Mouse (Mus musculus) hematopoietic stem cell, adult 5-6 weeks (primary cell): Measurements from ENCODE around the gene Slc25a48. TPM values are rescaled to one million over a fixed set of nuclear protein-coding genes. Genes with fewer than 3 reads are reported as not detected.

Experiments used
- ATAC-seq, 2 experiments: fragments of 125-278 bp in 1 of 2; replicated peaks in 1 of 2; 2 replicates each; pipeline ENCODE4 v1.8.0; 2016 to 2017; ENCODE audit warnings: inconsistent platforms in 2 of 2, mild to moderate bottlenecking in 2 of 2, moderate number of reproducible peaks in 2 of 2, low read depth in 1 of 2, moderate TSS enrichment in 1 of 2; ENCODE audit not compliant: low FRiP score in 2 of 2, poor library complexity in 2 of 2, severe bottlenecking in 2 of 2, insufficient read depth in 1 of 2, low TSS enrichment in 1 of 2
- total RNA-seq: library from RNA; stranded (forward); fragments of 172-1452, 232-1000 nt; gene quantifications from 2 replicates; pipeline ENCODE4 v1.2.3, GENCODE M21; 2017

The Slc25a48 gene
- 0.38 TPM in 1 of 2 replicates, not detected in the other for total RNA-seq

GRCm38 (mm10) chr13:56438211-56439075 lies at the start of gene Slc25a48:
TSS of gene Slc25a48 (plus strand) at chr13:56438355.
- peak in 1 of 2 experiments; percentile 71; a peak in 2 of 4 replicates for ATAC-seq

GRCm38 (mm10) chr13:56397572-56397971 lies 40.6 kb upstream of the Slc25a48 start:
- ATAC-seq = no peak

- ATAC-seq = no peak
Measured at GRCm38 (mm10) chr13:56401186-56401585, 37.0 kb upstream of the Slc25a48 start.

- no peak for ATAC-seq
Measured at GRCm38 (mm10) chr13:56403381-56404086, 34.6 kb upstream of the Slc25a48 start.

- no peak for ATAC-seq
Measured at GRCm38 (mm10) chr13:56404511-56405140, 33.5 kb upstream of the Slc25a48 start.

GRCm38 (mm10) chr13:56412286-56412873 lies 25.8 kb upstream of the Slc25a48 start:
- ATAC-seq = no peak

GRCm38 (mm10) chr13:56418685-56419483 lies 19.3 kb upstream of the Slc25a48 start:
- ATAC-seq = no peak

- ATAC-seq = no peak
Measured at GRCm38 (mm10) chr13:56419538-56419937, 18.6 kb upstream of the Slc25a48 start.

GRCm38 (mm10) chr13:56422072-56422723 lies 16.0 kb upstream of the Slc25a48 start:
- ATAC-seq = peak in 1 of 2 experiments; percentile 59; a peak in 1 of 4 replicates

GRCm38 (mm10) chr13:56425931-56426330 lies 12.2 kb upstream of the Slc25a48 start:
- no peak for ATAC-seq

- ATAC-seq = no peak
Measured at GRCm38 (mm10) chr13:56426365-56426764, 11.8 kb upstream of the Slc25a48 start, which contains the start of gene Gm3045. TSS of gene Gm3045 (plus strand) at chr13:56426594.

GRCm38 (mm10) chr13:56428724-56429500 lies 9.2 kb upstream of the Slc25a48 start:
- ATAC-seq = peak; percentile 78 to 81

GRCm38 (mm10) chr13:56432496-56432895 lies 5.7 kb upstream of the Slc25a48 start:
- ATAC-seq = no peak

GRCm38 (mm10) chr13:56433466-56433865 lies 4.7 kb upstream of the Slc25a48 start:
- no peak for ATAC-seq

- ATAC-seq = no peak
Measured at GRCm38 (mm10) chr13:56434311-56434751, 3.8 kb upstream of the Slc25a48 start.
